Mouse (Mus musculus) cerebellum, postnatal 25 days (tissue): ENCODE measurements at regions not wholly inside any gene's neighbourhood (a gene's known extent, or its start where the extent isn't known, plus 50 kb on each side); places are given as distances from the start of the nearest gene placed in this dataset.

Source experiments
- DNase-seq, 2 experiments: peaks; one replicate each; pipeline ENCODE4 v3.0.0; 2021; ENCODE audit warnings: mixed read lengths in 2 of 2

GRCm38 (mm10) chr11:109039060-109039791 lies 104.9 kb downstream of the E030025P04Rik start:
- no peak for DNase-seq

GRCm38 (mm10) chr11:109038136-109038535 lies 106.0 kb downstream of the E030025P04Rik start:
- DNase-seq = no peak

- no peak for DNase-seq
These were observed 109.6 kb downstream of the E030025P04Rik start for GRCm38 (mm10) chr11:109034596-109034995.

GRCm38 (mm10) chr11:109034072-109034471 lies 110.1 kb downstream of the E030025P04Rik start:
- no peak for DNase-seq

- DNase-seq = peak in 1 of 2 experiments; percentile 25
These were observed 111.4 kb downstream of the E030025P04Rik start for GRCm38 (mm10) chr11:109032729-109033128.

- peak; percentile 62 to 78 for DNase-seq
These were observed 110.3 kb downstream of the Axin2 start for GRCm38 (mm10) chr11:109030486-109030885.

GRCm38 (mm10) chr11:109029894-109030293 lies 109.7 kb downstream of the Axin2 start:
- no peak for DNase-seq

GRCm38 (mm10) chr11:109014806-109015205 lies 94.7 kb downstream of the Axin2 start:
- DNase-seq = no peak

- DNase-seq = no peak
These were observed 91.0 kb downstream of the Axin2 start for GRCm38 (mm10) chr11:109011161-109011560.

- DNase-seq = no peak
These were observed 88.7 kb downstream of the Axin2 start for GRCm38 (mm10) chr11:109008872-109009271.

GRCm38 (mm10) chr11:109005681-109006080 lies 85.5 kb downstream of the Axin2 start:
- no peak for DNase-seq
